27 mouse cellular contexts compared by ENCODE assay signal in genomic region chr7:120848831-120849512, GRCm38 (mm10). TPM values are rescaled to one million over a fixed set of nuclear protein-coding genes. Genes with fewer than 3 reads are reported as not detected.
DNase-seq lines count a peak whose midpoint lies in the region; ATAC-seq and TF ChIP-seq lines count a peak whose summit lies in the region.
"Had no signal": no experiment of that assay in that cellular context is flagged by ENCODE, and none has a peak within 500 bp of the region (broad histone marks: within the 10 kb centered on the region; RNA-seq: fewer than 3 reads in every experiment).

No protein-coding gene starts in this region.

- peak overlapping the region; percentile 33; the same call in 1 of the 2 replicates for H3K9ac ChIP-seq in liver, embryonic 12.5 days
- H3K9ac ChIP-seq in liver, embryonic 11.5 days (ENCODE audit: low read depth, low read length) = no peak overlapping the region
- H3K9ac ChIP-seq in MEL (ENCODE audit: control insufficient read depth, low read depth, low read length, poor library complexity, severe bottlenecking) = no peak overlapping the region
- H3K9ac ChIP-seq in intestine, embryonic 16.5 days (ENCODE audit: low read depth, low read length) = no peak overlapping the region
- H3K9ac ChIP-seq: limb, embryonic 13.5 days; lung, embryonic 14.5 days; neural tube, embryonic 12.5 days had no signal

- H3K79me2 ChIP-seq in MEL (ENCODE audit: control insufficient read depth, insufficient read depth, low read length, poor library complexity) = peaks cover 6% of the 10 kb centered on the region

- peaks cover 58% of the 10 kb centered on the region for H3K36me3 ChIP-seq in liver, embryonic 12.5 days
- H3K36me3 ChIP-seq in liver, embryonic 11.5 days (ENCODE audit: control insufficient read depth, insufficient read depth, low read length) = no peaks in the 10 kb centered on the region; the same call in 1 of the 2 replicates
- H3K36me3 ChIP-seq in MEL (ENCODE audit: control insufficient read depth in 1 of 2, insufficient read depth in 2 of 2, low read length in 2 of 2) = peaks cover 0 to 36% of the 10 kb centered on the region in 2 experiments; a peak in 3 of 4 replicates
- H3K36me3 ChIP-seq in intestine, embryonic 16.5 days (ENCODE audit: control insufficient read depth, insufficient read depth, low read length) = peaks cover 6% of the 10 kb centered on the region; the same call in 1 of the 2 replicates
- H3K36me3 ChIP-seq in small intestine, adult 2 months (ENCODE audit: control insufficient read depth, insufficient read depth, low read length) = 0 out of 2 replicates have a peak, but pooled peaks cover 2% of the 10 kb centered on the region
- H3K36me3 ChIP-seq: heart, embryonic 10.5 days; neural tube, embryonic 12.5 days had no signal

- WGBS in liver, embryonic 12.5 days (ENCODE audit: insufficient replicate concordance) = 61% methylated on average over 3 of the region's 3 CpGs
- 70% methylated on average over 3 of the region's 3 CpGs for WGBS in liver, embryonic 11.5 days
- WGBS in intestine, embryonic 16.5 days = 63% methylated on average over 3 of the region's 3 CpGs
- 19% methylated on average over 3 of the region's 3 CpGs for WGBS in small intestine, adult 2 months

- peak overlapping the region; percentile 1 for H3K4me2 ChIP-seq in liver, embryonic 12.5 days
- H3K4me2 ChIP-seq in liver, embryonic 11.5 days = no peak overlapping the region
- H3K4me2 ChIP-seq in intestine, embryonic 16.5 days (ENCODE audit: low read depth, low read length) = no peak overlapping the region
- H3K4me2 ChIP-seq: limb, embryonic 13.5 days; lung, embryonic 14.5 days; neural tube, embryonic 12.5 days had no signal

- TF ChIP-seq EP300 in MEL (IDR thresholded peaks at IDR 0.05; ENCODE audit: low read depth in 1 of 2, low read length in 2 of 2) = 0 out of 4 replicates have a peak, but pooled peaks of 1 of the 2 experiments have one; percentile 15

- peak overlapping the region; percentile 66 for H3K27ac ChIP-seq in liver, embryonic 12.5 days
- H3K27ac ChIP-seq in liver, embryonic 11.5 days (ENCODE audit: low read depth, low read length) = no peak overlapping the region
- no peak overlapping the region for H3K27ac ChIP-seq in MEL (ENCODE audit: control insufficient read depth, low read depth, low read length)
- H3K27ac ChIP-seq in intestine, embryonic 16.5 days (ENCODE audit: low read length) = peak overlapping the region; percentile 4; the same call in 1 of the 2 replicates
- H3K27ac ChIP-seq in small intestine, adult 2 months (ENCODE audit: insufficient read depth, low read depth, low read length) = peak overlapping the region; percentile 74
- H3K27ac ChIP-seq: heart, embryonic 10.5 days; layer of hippocampus, adult 2 months; limb, embryonic 13.5 days; neural tube, embryonic 12.5 days had no signal

- H3K4me1 ChIP-seq in liver, embryonic 12.5 days = peaks cover 93% of the 10 kb centered on the region
- peaks cover 35% of the 10 kb centered on the region for H3K4me1 ChIP-seq in liver, embryonic 11.5 days (replicated peaks; ENCODE audit: control insufficient read depth, insufficient read depth, low read length)
- peaks cover 32 to 45% of the 10 kb centered on the region in 2 experiments for H3K4me1 ChIP-seq in MEL (ENCODE audit: control insufficient read depth in 1 of 2, insufficient read depth in 2 of 2, low read length in 2 of 2)
- peaks cover 40% of the 10 kb centered on the region for H3K4me1 ChIP-seq in intestine, embryonic 16.5 days (ENCODE audit: control insufficient read depth, insufficient read depth, low read length)
- peaks cover 38% of the 10 kb centered on the region for H3K4me1 ChIP-seq in small intestine, adult 2 months (ENCODE audit: control insufficient read depth, insufficient read depth, insufficient read length, low read length)

- no peak overlapping the region for H3K4me3 ChIP-seq in liver, embryonic 12.5 days
- no peak overlapping the region for H3K4me3 ChIP-seq in liver, embryonic 11.5 days (ENCODE audit: low read depth, low read length)
- no peak overlapping the region for H3K4me3 ChIP-seq in MEL (ENCODE audit: control insufficient read depth in 1 of 2, insufficient read depth in 1 of 2, low read depth in 2 of 2, low read length in 2 of 2)
- H3K4me3 ChIP-seq in intestine, embryonic 16.5 days (ENCODE audit: low read length) = no peak overlapping the region
- H3K4me3 ChIP-seq in small intestine, adult 2 months (ENCODE audit: low read depth, low read length) = no peak overlapping the region; the same call in 1 of the 2 replicates
- H3K4me3 ChIP-seq: heart, embryonic 10.5 days; layer of hippocampus, adult 2 months; limb, embryonic 13.5 days; megakaryocyte, embryonic 14.5 days; neural tube, embryonic 12.5 days had no signal

- H3K9me3 ChIP-seq in liver, embryonic 12.5 days (replicated peaks) = no peaks in the 10 kb centered on the region
- H3K9me3 ChIP-seq in liver, embryonic 11.5 days (ENCODE audit: control insufficient read depth, low read length) = no peaks in the 10 kb centered on the region
- no peaks in the 10 kb centered on the region for H3K9me3 ChIP-seq in MEL (replicated peaks; ENCODE audit: insufficient read depth, low read length)
- H3K9me3 ChIP-seq in intestine, embryonic 16.5 days (ENCODE audit: control insufficient read depth, low read length) = no peaks in the 10 kb centered on the region
- H3K9me3 ChIP-seq: heart, embryonic 10.5 days; limb, embryonic 13.5 days; megakaryocyte, embryonic 14.5 days; neural tube, embryonic 12.5 days had no signal

- TF ChIP-seq RAD21 in MEL (IDR thresholded peaks at IDR 0.05; ENCODE audit: low read depth, low read length) = no peak

- no peaks in the 10 kb centered on the region for H3K27me3 ChIP-seq in liver, embryonic 12.5 days (replicated peaks)
- H3K27me3 ChIP-seq in liver, embryonic 11.5 days (replicated peaks; ENCODE audit: control insufficient read depth, insufficient read depth, low read length) = no peaks in the 10 kb centered on the region
- no peaks in the 10 kb centered on the region for H3K27me3 ChIP-seq in MEL (ENCODE audit: control insufficient read depth in 1 of 2, insufficient read depth in 2 of 2, low read length in 2 of 2)
- H3K27me3 ChIP-seq in intestine, embryonic 16.5 days (replicated peaks; ENCODE audit: control insufficient read depth, insufficient read depth, low read length) = no peaks in the 10 kb centered on the region
- H3K27me3 ChIP-seq in small intestine, adult 2 months (ENCODE audit: control insufficient read depth, insufficient read depth, low read length) = no peaks in the 10 kb centered on the region
- H3K27me3 ChIP-seq: megakaryocyte, embryonic 14.5 days; neural tube, embryonic 12.5 days had no signal

- no peak for TF ChIP-seq CTCF in MEL (IDR thresholded peaks at IDR 0.05 in 2 of 3, conservative IDR thresholded peaks at IDR 0.05 in 1 of 3; ENCODE audit: control insufficient read depth in 1 of 3, insufficient read depth in 1 of 3, low read depth in 2 of 3, low read length in 3 of 3, poor library complexity in 1 of 3, severe bottlenecking in 1 of 3)
- no peak for TF ChIP-seq CTCF in small intestine, adult 2 months (IDR thresholded peaks at IDR 0.05; ENCODE audit: extremely low read depth, insufficient read length, insufficient replicate concordance, low read depth, low read length)

- ATAC-seq in liver, embryonic 12.5 days = no peak
- no peak for ATAC-seq in liver, embryonic 11.5 days (replicated peaks; ENCODE audit: low FRiP score)
- ATAC-seq in intestine, embryonic 16.5 days = peak; percentile 74
- ATAC-seq: forebrain, embryonic 16.5 days; hindbrain, embryonic 16.5 days had no signal

- no peak for DNase-seq in liver, embryonic 11.5 days (ENCODE audit: low spot score)
- DNase-seq in MEL (ENCODE audit: low read depth, low spot score) = peak; percentile 51
- no peak for DNase-seq in frontal cortex, postnatal 10 days (ENCODE audit: low spot score in 2 of 2)
- DNase-seq in layer of hippocampus, postnatal 14 days (ENCODE audit: low spot score in 2 of 2) = no peak
- DNase-seq: adrenal gland, postnatal 25 days; cerebellum, adult 11 months; kidney, adult 9 months; kidney, postnatal 25 days; layer of hippocampus, postnatal 36 days; lung, embryonic 14.5 days; midbrain, embryonic 14.5 days; right cerebral cortex, postnatal 14 days; spleen, adult 18-20 months had no signal

- no peak for TF ChIP-seq POLR2A in MEL (IDR thresholded peaks at IDR 0.05; ENCODE audit: control insufficient read depth in 1 of 2, insufficient read depth in 1 of 2, low read depth in 1 of 2, low read length in 2 of 2, poor library complexity in 1 of 2)
- no peak for TF ChIP-seq POLR2A in small intestine, adult 2 months (IDR thresholded peaks at IDR 0.05; ENCODE audit: low read depth, low read length)

TF ChIP-seq in MEL, 35 proteins besides CTCF, POLR2A, EP300 and RAD21:
- TF ChIP-seq ELF1 (IDR thresholded peaks at IDR 0.05; ENCODE audit: low read depth, low read length) (0 out of 2 replicates have a peak, but pooled peaks have one; percentile 25), POLR2AphosphoS2 (IDR thresholded peaks at IDR 0.05; ENCODE audit: low read length) (no peak)

RNA-seq across cellular contexts. Expression of gene Eef2k, which starts 6.3 kb away (rescaled TPM):
- polyA plus RNA-seq in liver, embryonic 12.5 days (2016; fragmentation: Nextera tagmentation; extraction: Ambion mirVana) = 44.3 and 45.0 TPM in 2 replicates
- 21.2 and 23.2 TPM in 2 replicates for polyA plus RNA-seq in liver, embryonic 11.5 days (2014; fragmentation: Nextera tagmentation; extraction: Ambion mirVana)
- total RNA-seq in MEL (2012; rRNA removed) = 56.1 and 69.2 TPM in 2 replicates
- polyA plus RNA-seq in MEL (2012; ENCODE audit: insufficient read depth in 1 of 2, insufficient read length in 2 of 2, low read depth in 1 of 2, low replicate concordance in 2 of 2, missing spikeins in 1 of 2) = 10 to 100 TPM in 1 of 2 experiments, not detected in 1; 56.2 TPM
- 54.1 and 59.6 TPM in 2 replicates for polyA plus RNA-seq in intestine, embryonic 16.5 days (2015; fragmentation: Nextera tagmentation; extraction: Ambion mirVana)
- polyA plus RNA-seq in small intestine, adult 2 months (2012; rRNA removed) = 9.4 and 22.8 TPM in 2 replicates
- 10 to 100 TPM; 35.5 to 38.1 TPM for total RNA-seq in layer of hippocampus, postnatal 14 days (2021)

RNA-seq across cellular contexts. Expression of gene Gm5737, which starts 36.8 kb away (rescaled TPM):
- not detected in 2 replicates for polyA plus RNA-seq in liver, embryonic 12.5 days (2016; fragmentation: Nextera tagmentation; extraction: Ambion mirVana)
- not detected in 2 replicates for polyA plus RNA-seq in liver, embryonic 11.5 days (2014; fragmentation: Nextera tagmentation; extraction: Ambion mirVana)
- not detected in 2 replicates for total RNA-seq in MEL (2012; rRNA removed)
- polyA plus RNA-seq in MEL (2012; ENCODE audit: insufficient read depth in 1 of 2, insufficient read length in 2 of 2, low read depth in 1 of 2, low replicate concordance in 2 of 2, missing spikeins in 1 of 2) = not detected
- not detected in 2 replicates for polyA plus RNA-seq in intestine, embryonic 16.5 days (2015; fragmentation: Nextera tagmentation; extraction: Ambion mirVana)
- not detected in 2 replicates for polyA plus RNA-seq in small intestine, adult 2 months (2012; rRNA removed)
- total RNA-seq in layer of hippocampus, postnatal 14 days (2021) = not detected
- total RNA-seq: adrenal gland, postnatal 25 days; hematopoietic stem cell, adult 5-6 weeks; layer of hippocampus, postnatal 36 days had no signal
- polyA plus RNA-seq: C2C12; embryonic facial prominence, embryonic 14.5 days; forebrain, embryonic 16.5 days; heart, embryonic 10.5 days; heart, embryonic 16.5 days; limb, embryonic 13.5 days; lung, embryonic 14.5 days; neural tube, embryonic 12.5 days had no signal

Comparison
In these comparisons a context has a peak if more than half of its experiments do, and no peak if none do; other contexts are left out.
1. H3K27ac ChIP-seq: peak in liver, embryonic 12.5 days (single experiment), intestine, embryonic 16.5 days (single experiment) and small intestine, adult 2 months (single experiment); none in liver, embryonic 11.5 days (single experiment) and MEL (single experiment).